Mouse (Mus musculus): ENCODE results near the gene Rab5c. TPM values are rescaled to one million over a fixed set of nuclear protein-coding genes. Genes with fewer than 3 reads are reported as not detected.

Rab5c gene
- polyA plus RNA-seq, 1 experiment from 2014 or later: 35.1 TPM

DNA sequence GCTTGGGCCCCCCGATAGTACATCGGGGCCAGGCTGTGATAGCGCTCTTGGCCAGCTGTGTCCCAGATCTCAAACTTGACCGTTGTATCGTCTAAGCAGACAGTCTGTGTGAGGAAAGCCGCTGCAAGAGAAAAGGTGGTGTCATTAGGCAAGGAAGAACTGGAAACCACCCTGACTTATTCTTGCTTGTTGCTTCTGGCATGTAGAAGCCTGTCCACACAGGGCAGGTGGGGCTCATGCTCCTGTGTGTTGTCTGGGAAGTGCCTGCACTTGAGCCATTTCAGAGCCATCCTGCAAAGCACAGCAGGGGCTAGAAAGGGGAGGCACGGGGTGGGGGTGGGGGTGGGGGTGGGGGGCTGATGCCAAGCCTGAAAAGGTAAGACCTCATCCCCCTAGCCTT, 19.6 kb downstream of the Rab5c start:
- Histone ChIP-seq H3K4me3 (no peak overlapping the region), H3K4me2 (no peak overlapping the region), H3K4me1 (replicated peaks) (peaks cover 42% of the 10 kb centered on the region), H3K27me3 (no peaks in the 10 kb centered on the region), H3K9me3 (no peaks in the 10 kb centered on the region), H3K9ac (no peak overlapping the region), H3K36me3 (peaks cover 51% of the 10 kb centered on the region), H3K27ac (replicated peaks) (no peak overlapping the region)
- no peak for ATAC-seq (ENCODE audit: low read depth)
- 93% methylated on average over 7 of the region's 7 CpGs for WGBS

DNA sequence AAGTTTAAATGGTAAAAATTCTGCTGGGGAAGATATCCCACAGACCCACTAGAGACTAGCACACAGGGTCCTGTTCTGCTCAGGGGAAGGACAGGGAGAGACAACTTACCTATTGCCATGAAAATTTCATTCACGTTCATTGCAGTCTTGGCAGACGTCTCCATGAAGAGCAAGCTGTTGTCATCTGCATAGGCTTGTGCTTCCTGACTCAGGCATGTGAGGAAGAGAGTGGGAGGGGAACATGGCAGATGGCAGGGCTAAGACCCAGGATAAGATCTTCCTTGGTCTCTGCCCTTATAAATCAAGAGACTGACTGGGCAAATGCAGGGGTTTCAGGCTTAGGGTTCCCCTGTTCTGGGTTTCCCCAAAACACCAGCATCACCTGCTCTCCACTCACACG, 21.4 kb downstream of the Rab5c start:
- H3K36me3 ChIP-seq: peaks cover 51% of the 10 kb centered on the region
- 87% methylated on average over 3 of the region's 3 CpGs for WGBS
- ATAC-seq (ENCODE audit: low read depth): no peak

DNA sequence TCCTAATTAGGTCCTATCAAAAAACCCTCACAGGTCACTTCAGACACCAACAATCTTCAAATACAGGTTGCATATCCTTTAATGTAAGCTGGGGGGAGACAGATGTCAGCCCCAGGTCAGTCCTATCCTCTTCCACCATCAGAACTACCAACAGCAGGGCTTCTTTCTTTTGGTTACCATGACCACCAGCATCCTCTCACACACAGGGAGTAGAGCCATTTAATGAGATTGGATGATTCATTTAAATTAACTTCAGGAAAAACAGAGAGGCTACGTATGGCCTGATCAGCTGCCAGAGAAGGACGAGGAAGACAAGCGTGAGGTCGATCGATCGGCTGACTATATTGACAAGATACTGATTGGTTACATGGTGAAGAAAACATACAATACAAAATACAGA, 23.1 kb downstream of the Rab5c start:
- ATAC-seq (ENCODE audit: low read depth): no peak
- H3K4me3 ChIP-seq: no peak overlapping the region
- no peaks in the 10 kb centered on the region for H3K27me3 ChIP-seq
- H3K27ac ChIP-seq (replicated peaks): no peak overlapping the region
- no peak overlapping the region for H3K4me2 ChIP-seq
- peaks cover 31% of the 10 kb centered on the region for H3K4me1 ChIP-seq (replicated peaks)
- 81% methylated on average over 6 of the region's 6 CpGs for WGBS
- H3K9ac ChIP-seq: no peak overlapping the region
- no peaks in the 10 kb centered on the region for H3K9me3 ChIP-seq
- peaks cover 59% of the 10 kb centered on the region for H3K36me3 ChIP-seq

More for the DNA sequence above, 21.4 kb downstream of the Rab5c start:
- no peaks in the 10 kb centered on the region for H3K27me3 ChIP-seq
- no peak overlapping the region for H3K9ac ChIP-seq
- H3K4me3 ChIP-seq: no peak overlapping the region
- no peak overlapping the region for H3K27ac ChIP-seq (replicated peaks)
- no peaks in the 10 kb centered on the region for H3K9me3 ChIP-seq
- H3K4me2 ChIP-seq: no peak overlapping the region
- H3K4me1 ChIP-seq (replicated peaks): peaks cover 38% of the 10 kb centered on the region

DNA sequence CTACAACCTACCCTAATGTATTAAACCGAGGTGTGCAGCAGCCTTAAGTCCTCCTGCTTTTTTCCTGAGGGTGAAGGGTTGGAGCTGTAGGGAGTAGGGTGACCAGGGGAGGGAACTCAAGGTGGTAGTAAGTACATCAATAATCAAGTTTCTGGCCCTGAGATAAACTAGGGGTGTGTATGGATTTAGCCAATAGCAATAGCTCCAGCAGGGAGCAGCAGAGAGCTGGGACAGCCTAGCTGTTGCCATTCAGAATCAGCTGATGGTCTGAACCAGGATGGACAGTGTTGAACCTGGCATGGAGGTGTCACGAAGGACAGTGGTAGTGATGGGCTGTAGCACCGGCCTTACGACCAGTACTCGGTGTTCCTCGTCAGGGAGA, 23.5 kb downstream of the Rab5c start:
- Histone ChIP-seq H3K9me3 (no peaks in the 10 kb centered on the region), H3K4me2 (peak overlapping the region; percentile 43; the same call in 1 of the 2 replicates), H3K9ac (0 out of 2 replicates have a peak overlapping the region, but pooled peaks have one; percentile 63), H3K4me3 (no peak overlapping the region), H3K27ac (replicated peaks) (peak overlapping the region; percentile 14; the same call in 1 of the 2 replicates), H3K27me3 (no peaks in the 10 kb centered on the region), H3K4me1 (replicated peaks) (peaks cover 28% of the 10 kb centered on the region), H3K36me3 (peaks cover 58% of the 10 kb centered on the region)
- ATAC-seq (ENCODE audit: low read depth): no peak
- 47% methylated on average over 6 of the region's 6 CpGs for WGBS

DNA sequence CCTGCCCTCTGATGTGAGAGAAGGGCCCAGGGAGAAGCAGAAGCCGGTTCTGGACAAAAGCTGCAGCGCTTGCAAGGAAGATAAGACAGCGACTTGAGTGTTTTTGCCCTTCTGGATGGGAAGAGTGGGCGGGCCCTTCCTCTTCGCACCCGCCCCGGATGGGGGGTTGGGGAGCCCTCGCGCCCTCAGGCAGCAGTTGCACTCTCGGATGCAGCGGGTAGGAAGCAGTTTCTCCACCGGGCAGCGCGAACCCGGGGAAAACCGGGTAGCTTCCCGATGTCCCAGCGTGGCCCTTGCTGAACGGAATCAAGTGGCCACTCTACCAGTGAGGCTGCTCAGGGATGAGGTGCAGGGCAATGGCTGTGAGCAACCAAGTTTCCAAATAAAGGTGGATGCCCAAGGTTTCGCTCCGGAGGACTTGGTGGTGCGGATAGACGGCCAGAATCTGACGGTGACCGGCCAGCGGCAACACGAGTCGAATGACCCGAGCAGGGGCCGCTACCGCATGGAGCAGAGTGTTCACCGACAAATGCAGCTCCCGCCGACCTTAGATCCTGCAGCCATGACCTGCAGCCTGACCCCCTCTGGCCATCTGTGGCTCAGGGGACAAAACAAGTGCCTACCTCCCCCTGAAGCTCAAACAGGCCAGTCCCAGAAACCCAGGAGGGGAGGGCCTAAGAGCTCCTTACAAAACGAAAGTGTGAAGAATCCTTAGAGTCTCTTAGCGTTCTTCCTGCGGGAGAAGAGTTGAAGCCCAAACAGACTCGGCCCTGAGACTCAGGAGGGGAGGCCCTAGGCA, 24.1 kb downstream of the Rab5c start, which contains the start of gene Hspb9:
Gene Hspb9, plus strand, starts transcription at position 116 of the 799 bp plus-strand sequence.
- Histone ChIP-seq H3K4me1 (replicated peaks) (peaks cover 28% of the 10 kb centered on the region), H3K27me3 (no peaks in the 10 kb centered on the region), H3K9me3 (no peaks in the 10 kb centered on the region), H3K4me2 (peak within 1 kb of the TSS; percentile 67), H3K27ac (replicated peaks) (peak within 1 kb of the TSS; percentile 14; the same call in 1 of the 2 replicates), H3K9ac (peak within 1 kb of the TSS; percentile 63), H3K36me3 (peaks cover 60% of the 10 kb centered on the region), H3K4me3 (peak within 1 kb of the TSS; percentile 7)
- ATAC-seq (ENCODE audit: low read depth): no peak
- 6% methylated on average over 38 of the region's 38 CpGs for WGBS

DNA sequence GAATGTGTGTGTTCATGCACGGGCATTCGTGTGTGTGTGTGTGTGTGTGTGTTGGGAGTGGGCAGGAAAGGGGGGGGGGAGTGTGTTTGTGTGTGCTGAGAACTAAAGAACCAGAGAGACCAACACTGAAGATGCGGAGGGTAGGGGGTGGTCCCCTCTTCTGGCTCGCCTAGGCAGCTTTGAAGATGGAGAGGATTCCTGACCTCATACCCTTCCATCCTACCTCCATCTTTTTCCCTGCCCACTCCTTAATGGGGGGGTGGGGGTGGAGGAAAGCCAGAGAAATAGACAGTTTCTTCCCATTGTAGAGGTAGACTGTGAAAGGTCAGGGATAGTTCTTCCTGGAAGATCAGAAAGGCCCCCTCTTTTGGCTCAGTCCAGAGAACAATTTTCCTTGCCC, 24.8 kb downstream of the Rab5c start:
- Histone ChIP-seq H3K9me3 (no peaks in the 10 kb centered on the region), H3K9ac (peak overlapping the region; percentile 63; the same call in 1 of the 2 replicates), H3K27ac (replicated peaks) (no peak overlapping the region), H3K27me3 (no peaks in the 10 kb centered on the region), H3K4me2 (no peak overlapping the region), H3K4me1 (replicated peaks) (peaks cover 28% of the 10 kb centered on the region), H3K4me3 (no peak overlapping the region), H3K36me3 (peaks cover 60% of the 10 kb centered on the region)
- WGBS: 58% methylated on average over 4 of the region's 4 CpGs
- ATAC-seq (ENCODE audit: low read depth): no peak

DNA sequence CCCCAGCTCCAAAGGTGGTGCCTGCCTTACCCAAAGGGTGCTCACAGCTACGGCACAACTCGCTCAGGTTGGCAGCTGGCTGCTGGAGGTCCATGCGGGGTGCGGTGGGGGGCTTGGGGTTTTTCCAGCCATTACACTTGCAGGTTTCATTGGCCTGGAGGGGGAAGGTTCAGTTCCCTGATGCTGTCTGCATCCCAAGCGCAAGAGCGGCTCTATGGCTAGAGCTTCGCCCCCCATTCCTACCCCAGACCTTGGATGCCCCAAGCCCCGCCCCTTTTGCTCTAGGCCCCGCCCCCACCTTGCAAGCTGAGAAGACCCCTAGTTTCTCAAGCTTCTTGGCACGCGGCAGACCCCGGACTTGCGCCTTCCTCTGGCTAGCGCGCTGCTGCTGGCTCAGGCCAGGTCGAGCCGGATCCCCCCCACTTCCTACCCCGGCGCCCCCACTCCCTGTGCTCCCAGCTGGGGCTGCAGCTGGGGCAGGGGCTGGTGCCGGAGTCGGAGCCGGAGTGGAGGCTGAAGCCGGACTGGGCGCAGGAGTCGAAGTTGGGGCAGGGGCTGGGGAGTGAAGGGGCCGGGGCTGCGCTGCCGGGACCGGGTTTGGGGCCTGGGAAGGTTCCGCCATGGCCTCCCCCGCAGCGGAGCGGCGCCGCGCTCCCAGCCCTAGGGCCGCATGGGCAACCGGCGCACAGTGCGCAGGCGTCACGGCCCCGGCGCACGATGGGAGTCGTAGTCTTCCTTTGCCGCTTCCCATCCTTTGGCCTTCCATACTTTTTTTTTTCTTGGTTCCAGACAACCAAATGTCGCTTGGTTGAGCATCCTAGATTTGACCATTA, 26.0 kb downstream of the Rab5c start, which contains the start of gene Kat2a:
Gene Kat2a, minus strand, starts transcription at position 683 of the 833 bp plus-strand sequence.
- peaks cover 60% of the 10 kb centered on the region for H3K36me3 ChIP-seq

DNA sequence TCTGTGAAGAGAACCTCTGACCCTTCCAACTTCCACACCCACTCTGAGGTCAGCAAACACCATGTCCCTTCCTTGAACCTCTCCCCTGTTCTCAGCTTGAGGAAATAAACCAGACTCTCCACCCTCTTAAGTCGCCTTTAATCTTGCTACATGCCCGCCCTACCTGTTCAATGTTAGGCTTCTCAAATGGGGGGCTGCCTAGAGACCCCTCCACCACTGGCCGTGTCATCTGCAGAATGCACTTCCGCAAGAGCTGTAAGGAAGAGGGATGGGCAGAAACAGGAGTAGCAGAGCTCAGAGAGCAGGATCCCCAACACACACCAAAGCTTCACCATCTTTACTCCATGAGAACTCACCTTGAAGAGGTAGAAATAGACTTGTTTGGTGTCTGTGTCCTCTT, 27.0 kb downstream of the Rab5c start:
- Histone ChIP-seq H3K4me3 (peak overlapping the region; percentile 72; the same call in 1 of the 2 replicates), H3K4me2 (peak overlapping the region; percentile 67), H3K4me1 (replicated peaks) (peaks cover 28% of the 10 kb centered on the region), H3K36me3 (peaks cover 60% of the 10 kb centered on the region), H3K9me3 (no peaks in the 10 kb centered on the region), H3K9ac (peak overlapping the region; percentile 81; the same call in 1 of the 2 replicates), H3K27ac (replicated peaks) (no peak overlapping the region), H3K27me3 (no peaks in the 10 kb centered on the region)
- no peak for ATAC-seq (ENCODE audit: low read depth)
- 87% methylated on average over 4 of the region's 4 CpGs for WGBS

More for the DNA sequence above, 26.0 kb downstream of the Rab5c start, which contains the start of gene Kat2a:
- peaks cover 28% of the 10 kb centered on the region for H3K4me1 ChIP-seq (replicated peaks)
- H3K9ac ChIP-seq: peak within 1 kb of the TSS; percentile 81
- peak within 1 kb of the TSS; percentile 67 for H3K4me2 ChIP-seq
- peak; percentile 94 for ATAC-seq (ENCODE audit: low read depth)
- H3K27ac ChIP-seq (replicated peaks): peak within 1 kb of the TSS; percentile 69
- peak within 1 kb of the TSS; percentile 72 for H3K4me3 ChIP-seq
- 2% methylated on average over 43 of the region's 48 CpGs for WGBS
- H3K27me3 ChIP-seq: no peaks in the 10 kb centered on the region
- H3K9me3 ChIP-seq: no peaks in the 10 kb centered on the region

DNA sequence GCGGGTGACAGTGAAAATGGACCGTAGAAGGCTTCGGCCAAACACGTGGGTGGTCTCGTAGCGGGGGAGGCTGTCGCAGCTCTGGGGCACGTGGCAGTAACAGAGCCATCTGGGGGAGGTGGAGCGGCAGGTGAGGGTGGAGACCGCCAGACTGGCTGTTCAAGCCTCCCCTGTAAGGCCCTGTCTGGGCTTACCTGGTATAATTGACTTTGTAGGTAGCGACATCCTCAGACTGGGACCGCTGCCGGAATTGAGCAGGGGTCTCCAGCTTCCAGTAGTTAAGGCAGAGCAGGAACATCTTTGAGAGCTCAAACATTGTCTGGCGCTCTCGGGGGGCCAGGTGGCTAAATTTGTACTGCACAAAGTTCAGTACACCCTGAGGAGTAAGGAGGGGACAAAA, 27.5 kb downstream of the Rab5c start:
- no peak overlapping the region for H3K4me3 ChIP-seq
- 92% methylated on average over 15 of the region's 15 CpGs for WGBS

DNA sequence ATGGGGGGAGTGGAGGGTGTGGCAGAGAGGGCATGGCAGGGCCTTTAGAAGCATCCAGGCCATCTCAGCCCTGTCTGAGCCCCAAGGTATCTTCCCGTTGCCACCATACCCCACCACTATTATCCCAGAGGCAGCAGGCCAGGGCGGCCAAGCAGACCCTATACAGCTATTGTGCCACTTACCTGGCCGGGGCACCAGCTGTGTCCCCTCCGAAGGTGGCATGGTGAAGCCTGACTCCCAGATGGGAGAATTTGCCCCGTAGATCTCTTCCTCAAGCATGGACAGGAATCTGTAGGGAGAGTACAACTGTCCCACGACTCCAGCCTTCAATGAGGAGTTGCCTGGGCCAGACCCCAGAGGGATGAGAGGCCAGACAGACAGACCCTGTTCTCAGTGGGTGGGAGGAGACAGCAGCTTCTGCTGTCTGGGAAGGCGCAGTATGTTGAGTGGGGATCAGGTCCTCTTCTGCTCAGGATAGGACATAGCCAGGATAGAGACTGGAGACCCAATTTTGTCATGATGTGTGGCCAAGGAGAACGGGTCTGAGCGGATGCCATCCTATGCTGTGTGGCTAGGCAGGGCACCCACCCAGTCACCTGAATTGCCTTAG, 28.7 kb downstream of the Rab5c start:
- H3K27ac ChIP-seq (replicated peaks): no peak overlapping the region
- no peaks in the 10 kb centered on the region for H3K27me3 ChIP-seq
- H3K4me1 ChIP-seq (replicated peaks): peaks cover 27% of the 10 kb centered on the region
- 95% methylated on average over 9 of the region's 9 CpGs for WGBS
- 0 out of 2 replicates have a peak overlapping the region, but pooled peaks have one; percentile 17 for H3K9ac ChIP-seq
- ATAC-seq (ENCODE audit: low read depth): no peak
- H3K36me3 ChIP-seq: peaks cover 64% of the 10 kb centered on the region
- H3K9me3 ChIP-seq: no peaks in the 10 kb centered on the region
- no peak overlapping the region for H3K4me2 ChIP-seq
- no peak overlapping the region for H3K4me3 ChIP-seq

More for the DNA sequence above, 27.5 kb downstream of the Rab5c start:
- no peak overlapping the region for H3K4me2 ChIP-seq
- H3K27ac ChIP-seq (replicated peaks): no peak overlapping the region
- no peaks in the 10 kb centered on the region for H3K9me3 ChIP-seq
- H3K9ac ChIP-seq: peak overlapping the region; percentile 81; the same call in 1 of the 2 replicates
- no peak for ATAC-seq (ENCODE audit: low read depth)
- H3K27me3 ChIP-seq: no peaks in the 10 kb centered on the region
- peaks cover 60% of the 10 kb centered on the region for H3K36me3 ChIP-seq
- H3K4me1 ChIP-seq (replicated peaks): peaks cover 28% of the 10 kb centered on the region

DNA sequence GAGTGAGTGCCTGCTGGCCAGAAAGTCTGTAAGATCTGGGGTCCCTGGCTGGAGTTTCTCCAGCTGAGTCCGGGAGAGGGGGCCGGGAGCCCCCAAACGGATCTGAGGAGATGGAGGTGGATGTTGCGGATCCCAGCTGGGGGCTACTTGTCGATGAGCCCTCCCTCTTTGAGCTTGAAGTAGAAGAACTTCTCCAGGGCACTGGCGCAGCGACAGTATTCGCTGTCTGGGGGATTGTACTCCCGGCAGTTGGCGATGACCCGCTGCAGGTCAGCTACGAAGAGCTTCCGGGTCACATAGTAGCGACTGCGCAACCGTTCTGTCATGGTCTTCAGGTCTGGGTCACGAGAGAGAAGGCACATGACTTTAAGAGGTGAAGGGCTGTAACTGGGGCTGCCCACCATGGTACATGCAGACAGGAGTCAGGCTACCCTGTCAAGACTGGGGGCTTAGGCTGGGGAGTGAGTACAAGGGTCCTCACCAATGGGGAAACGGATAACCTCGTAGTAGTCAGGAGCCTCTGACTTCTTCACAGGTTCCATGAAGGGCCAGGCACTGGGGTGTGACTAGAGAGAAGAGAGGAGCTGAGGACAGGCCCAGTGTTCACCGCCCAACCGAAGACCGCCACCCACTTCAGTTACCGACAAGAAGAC, 32.8 kb downstream of the Rab5c start:
- 94% methylated on average over 23 of the region's 23 CpGs for WGBS
- peaks cover 59% of the 10 kb centered on the region for H3K36me3 ChIP-seq
- ATAC-seq (ENCODE audit: low read depth): no peak

More for the DNA sequence above, 32.8 kb downstream of the Rab5c start:
- Histone ChIP-seq H3K9me3 (no peaks in the 10 kb centered on the region), H3K4me2 (no peak overlapping the region), H3K27ac (replicated peaks) (no peak overlapping the region), H3K4me3 (no peak overlapping the region), H3K27me3 (peaks cover 15% of the 10 kb centered on the region; the same call in 1 of the 2 replicates), H3K4me1 (replicated peaks) (peaks cover 12% of the 10 kb centered on the region), H3K9ac (no peak overlapping the region)

Measured in neural tube, embryonic 13.5 days (tissue).